Comparison of ENCODE assay signal across 20 mouse cellular contexts in the genomic region with DNA sequence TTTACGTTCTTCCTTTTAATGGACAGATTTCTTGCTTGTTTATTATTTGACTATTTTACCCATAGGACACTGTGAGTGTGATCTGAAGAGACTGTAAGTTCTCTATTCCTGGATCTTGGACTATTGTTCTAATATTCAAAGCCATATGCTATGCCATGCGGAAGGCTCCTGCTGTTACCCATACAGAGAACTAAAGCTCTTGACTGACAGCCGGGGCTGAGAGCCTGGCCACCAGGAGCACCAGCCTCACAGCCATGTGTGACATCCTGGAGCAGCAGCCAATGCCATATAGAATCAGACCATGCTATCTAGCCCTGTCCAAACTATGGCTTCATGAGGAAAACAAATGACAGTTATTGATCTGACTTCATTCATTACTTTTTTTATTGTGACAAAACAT. TPM values are rescaled to one million over a fixed set of nuclear protein-coding genes. Genes with fewer than 3 reads are reported as not detected.
DNase-seq lines count a peak whose midpoint lies in the region; ATAC-seq lines count a peak whose summit lies in the region.
"Had no signal": no experiment of that assay in that cellular context is flagged by ENCODE, and none has a peak within 500 bp of the region (broad histone marks: within the 10 kb centered on the region; RNA-seq: fewer than 3 reads in every experiment).

No protein-coding gene starts in this region.

- no peak overlapping the region for H3K4me3 ChIP-seq in neural tube, embryonic 15.5 days (replicated peaks)
- H3K4me3 ChIP-seq: embryonic facial prominence, embryonic 13.5 days; forebrain, embryonic 12.5 days; heart, embryonic 10.5 days; hindbrain, embryonic 13.5 days; intestine, embryonic 15.5 days had no signal

- H3K27me3 ChIP-seq in neural tube, embryonic 15.5 days (replicated peaks), result no peaks in the 10 kb centered on the region
- H3K27me3 ChIP-seq: embryonic facial prominence, embryonic 13.5 days; forebrain, embryonic 12.5 days; hindbrain, embryonic 13.5 days; intestine, embryonic 15.5 days had no signal

- no peak overlapping the region for H3K27ac ChIP-seq in neural tube, embryonic 15.5 days (replicated peaks)
- H3K27ac ChIP-seq: embryonic facial prominence, embryonic 13.5 days; forebrain, embryonic 12.5 days; heart, embryonic 10.5 days; hindbrain, embryonic 13.5 days; intestine, embryonic 15.5 days had no signal

- no peak overlapping the region for H3K9ac ChIP-seq in neural tube, embryonic 15.5 days (replicated peaks)
- H3K9ac ChIP-seq: embryonic facial prominence, embryonic 13.5 days; forebrain, embryonic 12.5 days; hindbrain, embryonic 13.5 days; intestine, embryonic 15.5 days had no signal

- no peak overlapping the region for H3K4me2 ChIP-seq in neural tube, embryonic 15.5 days
- H3K4me2 ChIP-seq: embryonic facial prominence, embryonic 13.5 days; forebrain, embryonic 12.5 days; hindbrain, embryonic 13.5 days; intestine, embryonic 15.5 days had no signal

- H3K9me3 ChIP-seq in neural tube, embryonic 15.5 days (replicated peaks), result no peaks in the 10 kb centered on the region
- H3K9me3 ChIP-seq: embryonic facial prominence, embryonic 13.5 days; forebrain, embryonic 12.5 days; heart, embryonic 10.5 days; hindbrain, embryonic 13.5 days; intestine, embryonic 15.5 days had no signal

- H3K36me3 ChIP-seq in neural tube, embryonic 15.5 days, result no peaks in the 10 kb centered on the region
- H3K36me3 ChIP-seq: embryonic facial prominence, embryonic 13.5 days; forebrain, embryonic 12.5 days; G1E; heart, embryonic 10.5 days; hindbrain, embryonic 13.5 days; intestine, embryonic 15.5 days had no signal

- no peak for DNase-seq in cerebellum, postnatal 4 days (ENCODE audit: low spot score in 2 of 2)
- peak; percentile 57 for DNase-seq in cerebellum, adult 9-11 months
- no peak for DNase-seq in cerebellum, postnatal 10 days
- peak; percentile 80 for DNase-seq in brain, adult 2 months (ENCODE audit: low read depth, low spot score)
- DNase-seq in retina, embryonic 14.5 days (ENCODE audit: low spot score), result peak; percentile 50
- DNase-seq: adrenal gland, postnatal 10 days; B cell, adult 2 months; gastrocnemius, postnatal 10 days; heart, adult 18-20 months; heart, postnatal 10 days had no signal

- peaks cover 9% of the 10 kb centered on the region for H3K4me1 ChIP-seq in neural tube, embryonic 15.5 days
- H3K4me1 ChIP-seq: heart, embryonic 10.5 days; intestine, embryonic 15.5 days had no signal

- ATAC-seq in cerebellum, adult (ENCODE audit: insufficient number of reproducible peaks, low FRiP score, low TSS enrichment), result peak; percentile 82
- no peak for ATAC-seq in neural tube, embryonic 15.5 days (ENCODE audit: low FRiP score)
- ATAC-seq: CD4-positive, CD25-positive, alpha-beta regulatory T cell, adult 4 months; forebrain, embryonic 16.5 days; intestine, embryonic 15.5 days had no signal

- 81% methylated on average over 3 of the region's 3 CpGs for WGBS in neural tube, embryonic 15.5 days

RNA-seq across cellular contexts. Expression of a gene that starts 36.2 kb away (rescaled TPM):
- 20.5 and 22.9 TPM in 2 replicates for polyA plus RNA-seq in neural tube, embryonic 15.5 days (2015; fragmentation: Nextera tagmentation; extraction: Ambion mirVana)
- polyA plus RNA-seq: G1E had no signal

Comparison
In these comparisons a context has a peak if more than half of its experiments do, and no peak if none do; other contexts are left out.
1. DNase-seq: peak in cerebellum, adult 9-11 months (single experiment), brain, adult 2 months (single experiment) and retina, embryonic 14.5 days (single experiment); none in cerebellum, postnatal 4 days (0 of 2) and cerebellum, postnatal 10 days (0 of 2).